Mouse (Mus musculus) embryo, embryonic 9.5 days (tissue): ENCODE measurements around the gene Gm609.
A peak's percentile ranks its signal among the peaks of the same experiment; 100 is the strongest.
"Not testable (repeated sequence)": the region's sequence is repeated elsewhere in the genome, so short reads cannot be mapped to it uniquely, and the experiment has no call there.

ENCODE experiments used
- DNase-seq: peaks from one replicate; pipeline ENCODE4 v3.0.0-alpha.2; 2017; ENCODE audit errors: extremely low spot score

Gene Gm609

GRCm38 (mm10) chr16:45492927-45493326, at the start of gene Gm609:
Gene Gm609 (minus strand): TSS chr16:45492969.
- no peak for DNase-seq

GRCm38 (mm10) chr16:45542108-45542507, 49.3 kb upstream of the Gm609 start:
- DNase-seq = no peak

- not testable (repeated sequence) for DNase-seq
These were observed 45.6 kb upstream of the Gm609 start for GRCm38 (mm10) chr16:45538342-45538741.

GRCm38 (mm10) chr16:45535009-45535408, 42.2 kb upstream of the Gm609 start, which contains the start of gene Slc9c1:
Gene Slc9c1 (plus strand): TSS chr16:45535309.
- no peak for DNase-seq

- no peak for DNase-seq
These were observed 39.2 kb upstream of the Gm609 start, which contains the start of gene Gm17783 for GRCm38 (mm10) chr16:45531950-45532349. Gene Gm17783 (minus strand): TSS chr16:45532050.

GRCm38 (mm10) chr16:45525551-45525950, 32.8 kb upstream of the Gm609 start:
- no peak for DNase-seq

- no peak for DNase-seq
These were observed 2.6 kb upstream of the Gm609 start for GRCm38 (mm10) chr16:45495326-45495725.

- DNase-seq = no peak
These were observed 15.8 kb downstream of the Gm609 start for GRCm38 (mm10) chr16:45476991-45477390.

GRCm38 (mm10) chr16:45471836-45472235, 20.9 kb downstream of the Gm609 start:
- not testable (repeated sequence) for DNase-seq

- DNase-seq = no peak
These were observed 38.0 kb downstream of the Gm609 start for GRCm38 (mm10) chr16:45454762-45455161.

- no peak for DNase-seq
These were observed 55.5 kb downstream of the Gm609 start for GRCm38 (mm10) chr16:45437230-45437739.

- no peak for DNase-seq
These were observed 57.2 kb downstream of the Gm609 start for GRCm38 (mm10) chr16:45435591-45435990.

- DNase-seq = no peak
These were observed 65.1 kb downstream of the Gm609 start for GRCm38 (mm10) chr16:45427651-45428050.

GRCm38 (mm10) chr16:45413497-45413896, 79.3 kb downstream of the Gm609 start:
- no peak for DNase-seq

- DNase-seq = not testable (repeated sequence)
These were observed 83.7 kb downstream of the Gm609 start for GRCm38 (mm10) chr16:45409064-45409446.

- peak; percentile 60 for DNase-seq
These were observed 84.2 kb downstream of the Gm609 start, which contains the start of gene Cd200 for GRCm38 (mm10) chr16:45408425-45409063. Gene Cd200 (minus strand): TSS chr16:45409053.

- no peak for DNase-seq
These were observed 84.9 kb downstream of the Gm609 start for GRCm38 (mm10) chr16:45407645-45408400.

- DNase-seq = no peak
These were observed 85.7 kb downstream of the Gm609 start for GRCm38 (mm10) chr16:45407091-45407490.

GRCm38 (mm10) chr16:45402951-45403350, 89.8 kb downstream of the Gm609 start:
- DNase-seq = no peak

GRCm38 (mm10) chr16:45402036-45402435, 90.7 kb downstream of the Gm609 start:
- no peak for DNase-seq

- DNase-seq = no peak
These were observed 92.7 kb downstream of the Gm609 start for GRCm38 (mm10) chr16:45399947-45400555.

GRCm38 (mm10) chr16:45399411-45399810, 93.4 kb downstream of the Gm609 start:
- no peak for DNase-seq
